Mouse (Mus musculus): ENCODE measurements at regions not wholly inside any gene's neighbourhood (a gene's known extent, or its start where the extent isn't known, plus 50 kb on each side); places are given as distances from the start of the nearest gene placed in this dataset.

DNA sequence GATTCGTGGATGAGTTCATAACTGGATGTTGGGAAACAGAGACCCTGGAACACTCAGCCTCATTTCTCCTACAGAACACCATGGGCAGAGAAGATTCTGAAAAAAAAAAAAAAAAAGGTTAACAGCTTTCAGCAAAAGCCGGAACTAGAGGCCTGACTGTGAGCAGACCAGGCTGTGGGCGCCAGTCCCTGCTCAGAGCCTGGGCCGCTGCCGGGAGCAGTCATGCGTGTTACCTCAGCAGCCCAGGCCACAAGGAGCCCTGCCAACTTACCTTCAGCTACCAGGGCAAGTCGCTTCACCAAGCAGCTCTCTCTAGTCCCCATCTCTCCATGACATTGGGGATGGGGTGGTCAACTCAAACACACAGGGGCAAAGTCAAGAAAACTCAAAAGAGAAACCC lies 140.6 kb upstream of the 1700016C15Rik start:
- H3K27ac ChIP-seq (ENCODE audit: insufficient read depth, low read length): no peak overlapping the region
- TF ChIP-seq POLR2A (IDR thresholded peaks at IDR 0.05; ENCODE audit: extremely low read depth, insufficient read depth, low read length): no peak
- no peak for TF ChIP-seq CTCF (IDR thresholded peaks at IDR 0.05; ENCODE audit: extremely low read depth, insufficient read depth, low read length)

DNA sequence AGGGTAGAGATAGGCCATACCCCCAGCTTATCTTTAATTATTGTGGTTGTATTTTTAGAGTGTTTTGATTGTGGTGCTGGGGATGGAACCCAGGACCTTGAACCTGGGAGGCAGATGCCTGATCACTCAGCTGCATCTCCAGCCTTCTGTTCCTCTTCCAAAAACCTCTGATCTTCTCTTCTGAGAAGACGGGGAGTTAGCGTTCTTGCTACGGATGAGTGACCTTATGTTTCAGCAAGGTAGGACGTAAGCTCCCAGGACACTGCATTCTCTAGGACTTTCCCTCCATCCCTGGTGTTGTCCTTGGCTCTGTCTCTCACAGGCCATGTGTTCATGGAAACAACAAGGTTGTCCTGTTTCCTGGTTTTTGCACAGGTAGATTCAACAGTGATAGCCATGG lies 140.0 kb upstream of the 1700016C15Rik start:
- Histone ChIP-seq H3K4me3 (ENCODE audit: insufficient read depth, low read length) (no peak overlapping the region), H3K4me1 (ENCODE audit: control insufficient read depth, insufficient read depth, low read length) (no peaks in the 10 kb centered on the region), H3K27ac (ENCODE audit: insufficient read depth, low read length) (no peak overlapping the region)
- TF ChIP-seq CTCF (IDR thresholded peaks at IDR 0.05; ENCODE audit: extremely low read depth, insufficient read depth, low read length) (no peak), POLR2A (IDR thresholded peaks at IDR 0.05; ENCODE audit: extremely low read depth, insufficient read depth, low read length) (no peak)

More for the DNA sequence above, 140.6 kb upstream of the 1700016C15Rik start:
- H3K4me3 ChIP-seq (ENCODE audit: insufficient read depth, low read length): no peak overlapping the region
- no peaks in the 10 kb centered on the region for H3K4me1 ChIP-seq (ENCODE audit: control insufficient read depth, insufficient read depth, low read length)

- TF ChIP-seq CTCF (IDR thresholded peaks at IDR 0.05; ENCODE audit: extremely low read depth, insufficient read depth, low read length) (no peak), POLR2A (IDR thresholded peaks at IDR 0.05; ENCODE audit: extremely low read depth, insufficient read depth, low read length) (no peak)
- H3K4me3 ChIP-seq (ENCODE audit: insufficient read depth, low read length): no peak overlapping the region
- no peaks in the 10 kb centered on the region for H3K4me1 ChIP-seq (ENCODE audit: control insufficient read depth, insufficient read depth, low read length)
- H3K27ac ChIP-seq (ENCODE audit: insufficient read depth, low read length): no peak overlapping the region
Observed at GRCm38 (mm10) chr1:177591742-177592141, 137.9 kb upstream of the 1700016C15Rik start.

- Histone ChIP-seq H3K4me1 (ENCODE audit: control insufficient read depth, insufficient read depth, low read length) (no peaks in the 10 kb centered on the region), H3K27ac (ENCODE audit: insufficient read depth, low read length) (no peak overlapping the region), H3K4me3 (ENCODE audit: insufficient read depth, low read length) (no peak overlapping the region)
- TF ChIP-seq CTCF (IDR thresholded peaks at IDR 0.05; ENCODE audit: extremely low read depth, insufficient read depth, low read length) (no peak), POLR2A (IDR thresholded peaks at IDR 0.05; ENCODE audit: extremely low read depth, insufficient read depth, low read length) (no peak)
Observed at GRCm38 (mm10) chr1:177592337-177592736, 137.3 kb upstream of the 1700016C15Rik start.

DNA sequence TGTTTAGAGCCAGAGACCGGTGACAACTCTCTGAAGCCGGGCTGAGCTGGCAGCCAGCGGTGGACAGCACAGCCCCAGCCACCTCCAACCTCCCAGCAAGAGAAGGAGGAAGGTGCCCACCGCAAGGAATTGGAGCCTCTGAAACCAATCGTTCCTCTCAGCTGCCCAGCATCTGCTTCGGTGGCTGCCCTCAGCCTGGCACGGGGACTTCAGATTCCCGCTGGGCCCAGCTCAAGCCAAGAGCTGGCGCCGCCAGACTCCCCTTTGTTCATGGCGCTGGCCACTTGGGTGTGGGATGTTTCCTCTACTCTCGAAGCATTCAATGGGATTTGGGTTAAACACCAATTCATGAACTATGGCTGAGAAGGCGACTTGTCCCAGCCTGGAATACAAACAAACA lies 135.3 kb upstream of the 1700016C15Rik start:
- H3K27ac ChIP-seq (ENCODE audit: insufficient read depth, low read length): no peak overlapping the region
- TF ChIP-seq CTCF (IDR thresholded peaks at IDR 0.05; ENCODE audit: extremely low read depth, insufficient read depth, low read length) (no peak), POLR2A (IDR thresholded peaks at IDR 0.05; ENCODE audit: extremely low read depth, insufficient read depth, low read length) (no peak)

DNA sequence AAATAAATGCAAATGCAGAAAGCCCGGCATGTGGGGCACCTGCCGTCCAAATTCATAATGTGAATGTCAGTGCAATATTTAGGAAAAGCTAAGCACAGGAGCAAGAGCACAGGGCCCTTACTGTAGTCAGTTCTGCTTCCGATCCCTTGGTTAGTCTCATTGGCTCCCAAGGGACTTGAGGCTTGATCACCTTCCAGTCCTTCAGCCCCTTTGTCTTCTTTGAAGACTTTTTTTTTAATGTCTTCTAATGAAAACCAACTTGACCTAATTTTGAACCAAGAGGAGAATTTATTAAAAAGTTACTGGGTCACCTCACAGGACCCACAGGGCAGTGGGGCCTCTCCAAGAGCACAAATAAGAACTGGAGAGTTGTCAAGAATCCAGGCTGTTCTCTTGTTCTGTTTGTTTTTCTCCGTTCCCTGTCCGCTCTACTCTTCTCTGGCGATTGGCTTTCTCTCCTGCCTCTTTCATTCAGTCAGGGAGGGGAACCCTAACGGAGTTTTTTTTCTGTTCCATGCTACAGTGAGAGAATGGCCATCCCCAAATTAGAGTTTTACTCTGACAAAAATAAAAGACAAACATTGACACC lies 134.2 kb upstream of the 1700016C15Rik start:
- no peak overlapping the region for H3K27ac ChIP-seq (ENCODE audit: insufficient read depth, low read length)
- no peak overlapping the region for H3K4me3 ChIP-seq (ENCODE audit: insufficient read depth, low read length)
- TF ChIP-seq CTCF (IDR thresholded peaks at IDR 0.05; ENCODE audit: extremely low read depth, insufficient read depth, low read length) (no peak), POLR2A (IDR thresholded peaks at IDR 0.05; ENCODE audit: extremely low read depth, insufficient read depth, low read length) (no peak)
- no peaks in the 10 kb centered on the region for H3K4me1 ChIP-seq (ENCODE audit: control insufficient read depth, insufficient read depth, low read length)

More for the DNA sequence above, 135.3 kb upstream of the 1700016C15Rik start:
- Histone ChIP-seq H3K4me3 (ENCODE audit: insufficient read depth, low read length) (no peak overlapping the region), H3K4me1 (ENCODE audit: control insufficient read depth, insufficient read depth, low read length) (no peaks in the 10 kb centered on the region)

DNA sequence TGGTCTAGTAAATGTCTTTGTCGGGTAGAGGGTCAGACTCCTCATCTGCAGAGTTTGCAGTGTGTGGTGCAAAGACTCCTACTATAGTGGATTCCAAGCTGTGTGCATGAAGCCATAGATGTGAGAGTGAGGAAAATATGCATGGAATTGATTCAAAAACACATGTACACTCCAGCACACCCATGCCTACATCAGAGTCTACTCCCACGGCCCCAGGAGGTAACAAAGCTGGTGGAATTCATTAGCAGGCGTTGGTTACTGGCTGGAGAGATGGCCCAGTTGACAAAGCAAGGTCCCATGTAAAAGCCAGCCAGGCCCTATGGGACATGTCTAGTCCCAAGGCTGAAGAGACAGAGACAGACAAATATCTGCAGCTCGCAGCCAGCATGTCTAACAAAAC lies 132.6 kb upstream of the 1700016C15Rik start:
- TF ChIP-seq POLR2A (IDR thresholded peaks at IDR 0.05; ENCODE audit: extremely low read depth, insufficient read depth, low read length): no peak
- TF ChIP-seq CTCF (IDR thresholded peaks at IDR 0.05; ENCODE audit: extremely low read depth, insufficient read depth, low read length): no peak
- no peak overlapping the region for H3K4me3 ChIP-seq (ENCODE audit: insufficient read depth, low read length)
- no peaks in the 10 kb centered on the region for H3K4me1 ChIP-seq (ENCODE audit: control insufficient read depth, insufficient read depth, low read length)
- H3K27ac ChIP-seq (ENCODE audit: insufficient read depth, low read length): no peak overlapping the region

DNA sequence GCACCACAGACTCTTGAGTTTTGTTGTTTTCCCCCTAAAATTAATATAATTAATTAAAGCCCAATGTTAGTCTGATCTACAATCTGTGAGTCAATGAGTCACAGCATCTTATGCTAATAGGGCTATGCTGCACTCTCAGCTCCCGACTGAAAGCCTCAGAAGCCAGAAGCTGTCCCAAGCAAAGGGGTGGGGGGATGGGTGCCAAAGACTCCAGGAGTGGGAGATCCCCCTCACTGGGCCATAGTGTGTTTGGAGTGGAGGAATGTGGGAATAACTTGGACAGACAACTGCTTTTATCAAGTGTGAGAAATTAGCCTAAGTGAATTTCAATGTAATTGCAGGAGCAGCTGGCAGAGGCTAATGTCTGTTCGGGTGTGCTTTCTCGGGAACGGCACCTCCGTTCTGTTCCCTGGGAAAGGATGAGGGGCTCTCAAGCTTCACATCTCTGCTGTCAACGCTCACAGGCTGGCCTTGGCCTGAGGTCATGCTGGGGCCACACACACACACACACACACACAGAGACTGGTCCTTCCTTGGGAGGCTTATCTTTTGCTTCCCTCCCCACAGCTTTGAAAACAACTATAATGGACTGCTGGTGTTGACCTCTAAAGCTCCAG lies 124.2 kb upstream of the 1700016C15Rik start:
- TF ChIP-seq CTCF (IDR thresholded peaks at IDR 0.05; ENCODE audit: extremely low read depth, insufficient read depth, low read length) (no peak), POLR2A (IDR thresholded peaks at IDR 0.05; ENCODE audit: extremely low read depth, insufficient read depth, low read length) (no peak)

DNA sequence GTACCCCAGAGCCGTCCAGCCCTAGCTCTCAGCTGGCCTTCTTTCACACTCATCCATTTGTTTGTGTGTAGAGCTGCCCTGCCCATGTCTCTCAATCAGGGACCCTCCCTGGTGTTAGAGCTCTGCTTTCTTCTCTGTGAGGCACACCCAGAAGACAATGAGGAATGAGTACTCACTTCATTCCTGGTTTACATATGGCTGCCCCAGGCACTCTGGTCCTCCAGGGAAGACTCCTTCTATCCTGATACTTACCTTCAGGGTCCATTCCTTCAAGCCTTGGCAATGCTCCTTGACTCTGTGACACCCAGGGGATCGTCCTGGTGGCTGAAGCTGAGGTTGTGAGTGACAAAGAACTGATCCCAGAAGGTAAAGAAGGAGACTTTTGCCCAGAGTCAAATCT lies 122.0 kb upstream of the 1700016C15Rik start:
- no peak overlapping the region for H3K4me3 ChIP-seq (ENCODE audit: insufficient read depth, low read length)
- no peak overlapping the region for H3K27ac ChIP-seq (ENCODE audit: insufficient read depth, low read length)
- H3K4me1 ChIP-seq (ENCODE audit: control insufficient read depth, insufficient read depth, low read length): no peaks in the 10 kb centered on the region; the same call in 1 of the 2 replicates
- no peak for TF ChIP-seq POLR2A (IDR thresholded peaks at IDR 0.05; ENCODE audit: extremely low read depth, insufficient read depth, low read length)
- no peak for TF ChIP-seq CTCF (IDR thresholded peaks at IDR 0.05; ENCODE audit: extremely low read depth, insufficient read depth, low read length)

More for the DNA sequence above, 124.2 kb upstream of the 1700016C15Rik start:
- Histone ChIP-seq H3K27ac (ENCODE audit: insufficient read depth, low read length) (no peak overlapping the region), H3K4me3 (ENCODE audit: insufficient read depth, low read length) (no peak overlapping the region), H3K4me1 (ENCODE audit: control insufficient read depth, insufficient read depth, low read length) (no peaks in the 10 kb centered on the region; the same call in 1 of the 2 replicates)

DNA sequence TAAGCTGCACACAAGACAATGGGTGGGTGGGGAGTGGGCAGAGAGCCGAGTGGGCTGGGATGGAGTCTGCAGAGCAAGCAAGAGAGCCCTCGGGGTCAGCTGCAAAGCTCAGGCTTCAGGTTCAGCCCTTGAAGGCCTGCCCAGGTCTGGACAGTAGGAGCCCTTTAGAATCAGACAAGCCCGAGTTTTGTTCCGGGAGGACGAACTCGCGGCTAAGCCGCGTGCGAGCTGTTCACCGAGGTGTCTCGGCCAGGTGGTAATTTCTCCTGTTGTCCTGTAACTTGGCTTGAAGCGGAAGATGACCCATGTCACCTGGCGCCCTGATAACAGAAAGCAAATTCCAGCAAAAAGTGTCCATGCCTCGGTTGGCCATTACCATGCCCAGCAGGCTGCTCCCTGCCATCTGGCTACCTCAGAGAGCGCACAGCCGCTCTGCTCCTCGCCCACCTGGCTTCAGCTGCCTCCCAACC lies 121.0 kb upstream of the 1700016C15Rik start:
- TF ChIP-seq POLR2A (IDR thresholded peaks at IDR 0.05; ENCODE audit: extremely low read depth, insufficient read depth, low read length) (no peak), CTCF (IDR thresholded peaks at IDR 0.05; ENCODE audit: extremely low read depth, insufficient read depth, low read length) (no peak)
- H3K4me3 ChIP-seq (ENCODE audit: insufficient read depth, low read length): no peak overlapping the region
- no peaks in the 10 kb centered on the region; the same call in 1 of the 2 replicates for H3K4me1 ChIP-seq (ENCODE audit: control insufficient read depth, insufficient read depth, low read length)
- no peak overlapping the region for H3K27ac ChIP-seq (ENCODE audit: insufficient read depth, low read length)

All from cortical plate, adult 2 months (tissue).